Mouse (Mus musculus) stomach, postnatal 0 days (tissue): Measurements from ENCODE around the gene Ifnab.

Source experiments
- CTCF ChIP-seq: IDR thresholded peaks from 2 replicates; pipeline ENCODE4 v1.5.1; 2016; ENCODE audit warnings: antibody characterized with exemption, low read depth, mild to moderate bottlenecking, moderate library complexity
- EP300 ChIP-seq: optimal IDR thresholded peaks from 2 replicates; pipeline ENCODE3; 2016; ENCODE audit warnings: antibody characterized with exemption

GRCm38 (mm10) chr4:88707128-88707826 is 16.1 kb upstream of the Ifnab start:
- TF ChIP-seq CTCF (no peak), EP300 (no peak)
